Mouse (Mus musculus): ENCODE data around the gene Hydin. TPM values are rescaled to one million over a fixed set of nuclear protein-coding genes. Genes with fewer than 3 reads are reported as not detected.

Gene Hydin
- total and polyA plus RNA-seq, 3 experiments = 9.5 to 17.3 (median 9.8) TPM

GRCm38 (mm10) chr8:110500253-110500652, 233.5 kb downstream of the Hydin start:
- Histone ChIP-seq H3K27ac (ENCODE audit: insufficient read depth, low read depth) (no peak overlapping the region), H3K4me3 (replicated peaks in 1 of 3; ENCODE audit: low read depth in 2 of 3, low read length in 2 of 3, poor library complexity in 1 of 3) (no peak overlapping the region), H3K79me2 (replicated peaks; ENCODE audit: control insufficient read depth, extremely low read depth, insufficient read depth, poor library complexity, severe bottlenecking) (no peaks in the 10 kb centered on the region), H3K9ac (ENCODE audit: insufficient read depth, low read depth) (no peak overlapping the region), H3K4me1 (ENCODE audit: control insufficient read depth in 1 of 2, insufficient read depth in 2 of 2) (peaks cover 14 to 37% of the 10 kb centered on the region in 2 experiments), H3K27me3 (replicated peaks) (no peaks in the 10 kb centered on the region), H3K36me3 (replicated peaks in 1 of 2; ENCODE audit: control insufficient read depth in 1 of 2, insufficient read depth in 1 of 2, low read length in 1 of 2) (peaks cover 9 to 46% of the 10 kb centered on the region in 2 experiments), H3K9me3 (replicated peaks; ENCODE audit: low read length) (no peaks in the 10 kb centered on the region), H3K4me2 (ENCODE audit: insufficient read depth, low read depth, poor library complexity, severe bottlenecking) (peak overlapping the region; percentile 33; the same call in 1 of the 2 replicates)
- in situ Hi-C loops (cut with MboI; ENCODE audit: low pct_ligation_motif_present, low pct_unique_long_range_greater_than_20kb, low sequenced_read_pairs) = no loop called here
- dilution Hi-C loops (cut with MboI; ENCODE audit: extremely low pct_ligation_motif_present, extremely low pct_unique_long_range_greater_than_20kb, low sequenced_read_pairs) = no loop called here
- DNase-seq (ENCODE audit: extremely low read depth) = peak; percentile 67
- no peak for TF ChIP-seq MEF2A (IDR thresholded peaks at IDR 0.05; ENCODE audit: borderline replicate concordance, low read depth, low read length)
- no peak for TF ChIP-seq NELFE (IDR thresholded peaks at IDR 0.05; ENCODE audit: low read depth, low read length)

DNA sequence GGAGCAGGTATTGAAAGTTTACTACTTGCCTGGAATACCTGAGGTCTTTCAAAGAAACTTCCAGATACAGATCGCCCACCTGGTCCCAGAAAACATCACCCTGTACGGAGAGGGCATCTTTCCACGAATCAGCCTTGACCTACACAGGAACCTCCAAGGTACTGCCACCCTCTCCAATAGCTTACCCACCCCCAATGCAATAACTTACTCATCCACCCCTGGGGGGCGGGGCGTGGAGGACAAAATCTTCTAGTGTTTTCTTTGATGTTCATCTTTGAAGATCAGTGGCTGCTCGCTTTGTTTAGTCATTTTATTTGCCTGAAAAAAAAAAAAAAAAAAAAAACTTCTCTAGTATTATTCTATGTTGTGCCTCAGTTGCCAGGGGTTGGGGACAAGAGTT, 233.9 kb downstream of the Hydin start:
- Histone ChIP-seq H3K27me3 (replicated peaks) (no peaks in the 10 kb centered on the region), H3K4me2 (ENCODE audit: insufficient read depth, low read depth, poor library complexity, severe bottlenecking) (peak overlapping the region; percentile 41; the same call in 1 of the 2 replicates), H3K9ac (ENCODE audit: insufficient read depth, low read depth) (no peak overlapping the region), H3K4me3 (replicated peaks in 1 of 3; ENCODE audit: low read depth in 2 of 3, low read length in 2 of 3, poor library complexity in 1 of 3) (no peak overlapping the region), H3K79me2 (replicated peaks; ENCODE audit: control insufficient read depth, extremely low read depth, insufficient read depth, poor library complexity, severe bottlenecking) (no peaks in the 10 kb centered on the region), H3K27ac (ENCODE audit: insufficient read depth, low read depth) (no peak overlapping the region), H3K4me1 (ENCODE audit: control insufficient read depth in 1 of 2, insufficient read depth in 2 of 2) (peaks cover 14 to 38% of the 10 kb centered on the region in 2 experiments), H3K36me3 (replicated peaks in 1 of 2; ENCODE audit: control insufficient read depth in 1 of 2, insufficient read depth in 1 of 2, low read length in 1 of 2) (peaks cover 13 to 47% of the 10 kb centered on the region in 2 experiments), H3K9me3 (replicated peaks; ENCODE audit: low read length) (no peaks in the 10 kb centered on the region)
- DNase-seq (ENCODE audit: extremely low read depth) = no peak
- TF ChIP-seq NELFE (IDR thresholded peaks at IDR 0.05; ENCODE audit: low read depth, low read length) (no peak), JUND (conservative IDR thresholded peaks at IDR 0.05; ENCODE audit: low read depth, low read length) (no peak), CHD2 (IDR thresholded peaks at IDR 0.05; ENCODE audit: low read length) (peak; percentile 52; the same call in 1 of the 2 replicates), BHLHE40 (IDR thresholded peaks at IDR 0.05; ENCODE audit: low read depth, low read length) (no peak), GABPA (IDR thresholded peaks at IDR 0.05; ENCODE audit: insufficient replicate concordance, low read depth, low read length) (no peak), SIN3A (IDR thresholded peaks at IDR 0.05; ENCODE audit: low read length) (peak; percentile 34; the same call in 1 of the 2 replicates), MAZ (IDR thresholded peaks at IDR 0.05; ENCODE audit: low read depth, low read length) (0 out of 2 replicates have a peak, but pooled peaks have one; percentile 33), ZNF384 (IDR thresholded peaks at IDR 0.05; ENCODE audit: low read depth, low read length) (peak; percentile 49; the same call in 1 of the 2 replicates)
- in situ Hi-C loops (cut with MboI; ENCODE audit: low pct_ligation_motif_present, low pct_unique_long_range_greater_than_20kb, low sequenced_read_pairs) = no loop called here
- dilution Hi-C loops (cut with MboI; ENCODE audit: extremely low pct_ligation_motif_present, extremely low pct_unique_long_range_greater_than_20kb, low sequenced_read_pairs) = no loop called here

GRCm38 (mm10) chr8:110501330-110501729, 234.6 kb downstream of the Hydin start:
- no peak overlapping the region for H3K4me3 ChIP-seq (replicated peaks in 1 of 3; ENCODE audit: low read depth in 2 of 3, low read length in 2 of 3, poor library complexity in 1 of 3)
- DNase-seq (ENCODE audit: extremely low read depth) = no peak
- H3K4me2 ChIP-seq (ENCODE audit: insufficient read depth, low read depth, poor library complexity, severe bottlenecking) = peak overlapping the region; percentile 41; the same call in 1 of the 2 replicates
- dilution Hi-C loops (cut with MboI; ENCODE audit: extremely low pct_ligation_motif_present, extremely low pct_unique_long_range_greater_than_20kb, low sequenced_read_pairs) = no loop called here
- in situ Hi-C loops (cut with MboI; ENCODE audit: low pct_ligation_motif_present, low pct_unique_long_range_greater_than_20kb, low sequenced_read_pairs) = no loop called here
- H3K36me3 ChIP-seq (replicated peaks in 1 of 2; ENCODE audit: control insufficient read depth in 1 of 2, insufficient read depth in 1 of 2, low read length in 1 of 2) = peaks cover 17 to 48% of the 10 kb centered on the region in 2 experiments
- no peaks in the 10 kb centered on the region for H3K79me2 ChIP-seq (replicated peaks; ENCODE audit: control insufficient read depth, extremely low read depth, insufficient read depth, poor library complexity, severe bottlenecking)
- TF ChIP-seq MEF2A (IDR thresholded peaks at IDR 0.05; ENCODE audit: borderline replicate concordance, low read depth, low read length) (no peak), E2F4 (IDR thresholded peaks at IDR 0.05; ENCODE audit: insufficient replicate concordance, low read depth, low read length) (no peak), MAX (IDR thresholded peaks at IDR 0.05; ENCODE audit: low read length) (no peak), EP300 (IDR thresholded peaks at IDR 0.05; ENCODE audit: low read length) (peak; percentile 69), IRF4 (IDR thresholded peaks at IDR 0.05; ENCODE audit: low read depth, low read length) (peak; percentile 77), TCF12 (IDR thresholded peaks at IDR 0.05; ENCODE audit: low read depth, low read length) (no peak), POLR2A (IDR thresholded peaks at IDR 0.05; ENCODE audit: low read depth, low read length) (no peak), BHLHE40 (IDR thresholded peaks at IDR 0.05; ENCODE audit: low read depth, low read length) (peak; percentile 24; the same call in 1 of the 2 replicates), JUN (IDR thresholded peaks at IDR 0.05; ENCODE audit: insufficient read depth, low read depth, low read length) (no peak), ZNF384 (IDR thresholded peaks at IDR 0.05; ENCODE audit: low read depth, low read length) (no peak), ETS1 (conservative IDR thresholded peaks at IDR 0.05; ENCODE audit: low read depth, low read length) (no peak), SIN3A (IDR thresholded peaks at IDR 0.05; ENCODE audit: low read length) (no peak)
- H3K9me3 ChIP-seq (replicated peaks; ENCODE audit: low read length) = no peaks in the 10 kb centered on the region
- no peak overlapping the region for H3K9ac ChIP-seq (ENCODE audit: insufficient read depth, low read depth)
- no peak overlapping the region for H3K27ac ChIP-seq (ENCODE audit: insufficient read depth, low read depth)
- H3K27me3 ChIP-seq (replicated peaks) = no peaks in the 10 kb centered on the region
- H3K4me1 ChIP-seq (ENCODE audit: control insufficient read depth in 1 of 2, insufficient read depth in 2 of 2) = peaks cover 14 to 38% of the 10 kb centered on the region in 2 experiments

Data from CH12.LX (cell line).